Mouse (Mus musculus): ENCODE results near the gene Ash1l. TPM values are rescaled to one million over a fixed set of nuclear protein-coding genes. Genes with fewer than 3 reads are reported as not detected.

The Ash1l gene
- polyA plus RNA-seq, 1 experiment, result 4.7 TPM

DNA sequence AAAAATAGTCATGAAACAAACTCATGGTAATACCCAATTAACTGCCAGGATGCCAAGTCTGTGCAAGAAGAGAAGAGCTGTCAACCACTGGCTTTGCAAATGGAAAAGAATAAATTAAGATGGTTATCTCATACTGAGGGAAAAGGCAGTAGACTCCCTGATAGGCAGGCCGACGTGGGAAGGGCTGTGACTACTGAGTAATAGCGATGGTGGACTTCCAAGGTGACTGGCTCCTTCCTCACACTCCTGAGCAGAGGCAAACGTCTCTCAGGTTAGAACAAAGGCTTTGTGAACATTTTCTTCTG is 152.8 kb downstream of the Ash1l start:
- no peak for TF ChIP-seq USF1 (IDR thresholded peaks at IDR 0.05; ENCODE audit: low read depth)
- no peak for TF ChIP-seq TCF12 (IDR thresholded peaks at IDR 0.05; ENCODE audit: insufficient read depth, poor library complexity, severe bottlenecking)
- no peak for TF ChIP-seq POLR2A (IDR thresholded peaks at IDR 0.05; ENCODE audit: insufficient read length, low read depth)
- TF ChIP-seq MYOG (IDR thresholded peaks at IDR 0.05; ENCODE audit: control insufficient read depth in 1 of 3, insufficient read depth in 1 of 3, insufficient read length in 2 of 3, low read depth in 2 of 3), result no peak
- no peak for TF ChIP-seq MYOD1 (IDR thresholded peaks at IDR 0.05; ENCODE audit: control insufficient read depth in 1 of 3, insufficient read length in 2 of 3, low read depth in 2 of 3)
- no peak for TF ChIP-seq E2F4 (IDR thresholded peaks at IDR 0.05; ENCODE audit: insufficient read depth)
- TF ChIP-seq CEBPB (IDR thresholded peaks at IDR 0.05; ENCODE audit: insufficient read depth, poor library complexity, severe bottlenecking), result no peak
- no peak for TF ChIP-seq REST (IDR thresholded peaks at IDR 0.05; ENCODE audit: insufficient read depth, insufficient read length)
- Histone ChIP-seq H3K4me3 (no peak overlapping the region), H3K79me2 (ENCODE audit: control insufficient read depth, insufficient read depth) (peaks cover 35% of the 10 kb centered on the region), H3K27me3 (ENCODE audit: control insufficient read depth, insufficient read depth, insufficient read length) (no peaks in the 10 kb centered on the region), H3ac (ENCODE audit: control insufficient read depth, insufficient read length) (no peak overlapping the region), H3K36me3 (ENCODE audit: control insufficient read depth, insufficient read depth) (peaks cover 10% of the 10 kb centered on the region), H3K4me2 (ENCODE audit: low read depth) (no peak overlapping the region)

DNA sequence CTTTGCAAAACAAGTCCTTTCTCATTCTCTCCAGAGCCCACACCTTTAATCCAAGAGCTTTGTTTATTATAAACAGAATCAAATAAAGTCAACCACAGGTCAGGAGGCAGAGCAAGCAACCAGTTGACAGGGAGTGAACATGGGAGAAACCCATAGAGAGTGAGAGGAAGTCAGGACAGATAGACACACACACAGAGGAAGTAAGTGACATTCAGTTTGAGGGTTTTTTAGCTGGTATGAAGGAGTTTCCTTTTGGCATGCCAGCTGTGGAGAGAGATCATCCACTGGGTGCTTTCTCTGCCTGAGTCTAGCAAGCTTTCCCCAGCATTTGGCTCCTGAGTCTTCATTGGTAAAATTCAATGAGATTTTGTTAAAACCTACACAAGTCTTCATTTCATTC is 156.5 kb downstream of the Ash1l start:
- Histone ChIP-seq H3ac (ENCODE audit: control insufficient read depth, insufficient read length) (no peak overlapping the region), H3K4me2 (ENCODE audit: low read depth) (no peak overlapping the region), H3K27me3 (ENCODE audit: control insufficient read depth, insufficient read depth, insufficient read length) (no peaks in the 10 kb centered on the region), H3K79me2 (ENCODE audit: control insufficient read depth, insufficient read depth) (no peaks in the 10 kb centered on the region), H3K36me3 (ENCODE audit: control insufficient read depth, insufficient read depth) (no peaks in the 10 kb centered on the region), H3K4me3 (no peak overlapping the region)
- no peak for TF ChIP-seq SRF (IDR thresholded peaks at IDR 0.05; ENCODE audit: control insufficient read depth, insufficient read length, low read depth)
- no peak for TF ChIP-seq MAX (IDR thresholded peaks at IDR 0.05; ENCODE audit: low read depth)
- TF ChIP-seq MYOD1 (IDR thresholded peaks at IDR 0.05; ENCODE audit: control insufficient read depth in 1 of 3, insufficient read length in 2 of 3, low read depth in 2 of 3), result no peak
- no peak for TF ChIP-seq USF1 (IDR thresholded peaks at IDR 0.05; ENCODE audit: low read depth)
- TF ChIP-seq TCF12 (IDR thresholded peaks at IDR 0.05; ENCODE audit: insufficient read depth, poor library complexity, severe bottlenecking), result no peak
- TF ChIP-seq POLR2A (IDR thresholded peaks at IDR 0.05; ENCODE audit: insufficient read length, low read depth), result no peak
- no peak for TF ChIP-seq TCF3 (IDR thresholded peaks at IDR 0.05; ENCODE audit: insufficient read length, low read depth)
- TF ChIP-seq POLR2AphosphoS2 (IDR thresholded peaks at IDR 0.05; ENCODE audit: insufficient read length, low read depth), result no peak
- TF ChIP-seq E2F4 (IDR thresholded peaks at IDR 0.05; ENCODE audit: insufficient read depth), result no peak
- TF ChIP-seq REST (IDR thresholded peaks at IDR 0.05; ENCODE audit: insufficient read depth, insufficient read length), result no peak
- no peak for TF ChIP-seq MYOG (IDR thresholded peaks at IDR 0.05; ENCODE audit: control insufficient read depth in 1 of 3, insufficient read depth in 1 of 3, insufficient read length in 2 of 3, low read depth in 2 of 3)
- TF ChIP-seq CEBPB (IDR thresholded peaks at IDR 0.05; ENCODE audit: insufficient read depth, poor library complexity, severe bottlenecking), result no peak

DNA sequence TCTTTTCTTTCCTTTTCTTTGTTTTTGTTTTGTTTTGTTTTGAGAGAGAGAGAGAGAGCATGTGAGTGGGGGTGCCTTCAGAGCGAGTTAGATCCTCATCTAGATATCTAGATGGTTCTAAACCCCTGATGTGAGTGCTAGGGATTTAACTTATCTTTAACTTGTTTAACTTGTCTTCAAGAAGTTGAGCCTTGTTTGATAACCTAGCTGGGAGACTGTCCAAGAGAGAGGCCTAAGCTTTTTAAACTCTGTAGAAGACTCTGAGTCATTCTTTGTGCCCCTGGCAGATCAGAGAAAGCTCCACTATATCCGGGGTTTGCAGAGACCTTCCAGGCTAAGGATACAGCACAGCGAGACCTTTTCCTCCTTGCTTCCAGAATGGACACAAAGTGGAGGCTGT is 157.1 kb downstream of the Ash1l start:
- TF ChIP-seq REST (IDR thresholded peaks at IDR 0.05; ENCODE audit: insufficient read depth, insufficient read length), result no peak
- no peak for TF ChIP-seq TCF3 (IDR thresholded peaks at IDR 0.05; ENCODE audit: insufficient read length, low read depth)
- no peak for TF ChIP-seq TCF12 (IDR thresholded peaks at IDR 0.05; ENCODE audit: insufficient read depth, poor library complexity, severe bottlenecking)
- no peak for TF ChIP-seq POLR2A (IDR thresholded peaks at IDR 0.05; ENCODE audit: insufficient read length, low read depth)
- no peak for TF ChIP-seq CEBPB (IDR thresholded peaks at IDR 0.05; ENCODE audit: insufficient read depth, poor library complexity, severe bottlenecking)
- TF ChIP-seq MAX (IDR thresholded peaks at IDR 0.05; ENCODE audit: low read depth), result no peak
- TF ChIP-seq MYOD1 (IDR thresholded peaks at IDR 0.05; ENCODE audit: control insufficient read depth in 1 of 3, insufficient read length in 2 of 3, low read depth in 2 of 3), result no peak
- TF ChIP-seq E2F4 (IDR thresholded peaks at IDR 0.05; ENCODE audit: insufficient read depth), result no peak
- TF ChIP-seq POLR2AphosphoS2 (IDR thresholded peaks at IDR 0.05; ENCODE audit: insufficient read length, low read depth), result no peak
- no peak for TF ChIP-seq MYOG (IDR thresholded peaks at IDR 0.05; ENCODE audit: control insufficient read depth in 1 of 3, insufficient read depth in 1 of 3, insufficient read length in 2 of 3, low read depth in 2 of 3)
- no peak for TF ChIP-seq USF1 (IDR thresholded peaks at IDR 0.05; ENCODE audit: low read depth)
- TF ChIP-seq SRF (IDR thresholded peaks at IDR 0.05; ENCODE audit: control insufficient read depth, insufficient read length, low read depth), result no peak
- Histone ChIP-seq H3K27me3 (ENCODE audit: control insufficient read depth, insufficient read depth, insufficient read length) (no peaks in the 10 kb centered on the region), H3ac (ENCODE audit: control insufficient read depth, insufficient read length) (no peak overlapping the region), H3K4me2 (ENCODE audit: low read depth) (no peak overlapping the region), H3K79me2 (ENCODE audit: control insufficient read depth, insufficient read depth) (no peaks in the 10 kb centered on the region), H3K4me3 (no peak overlapping the region), H3K36me3 (ENCODE audit: control insufficient read depth, insufficient read depth) (no peaks in the 10 kb centered on the region)

DNA sequence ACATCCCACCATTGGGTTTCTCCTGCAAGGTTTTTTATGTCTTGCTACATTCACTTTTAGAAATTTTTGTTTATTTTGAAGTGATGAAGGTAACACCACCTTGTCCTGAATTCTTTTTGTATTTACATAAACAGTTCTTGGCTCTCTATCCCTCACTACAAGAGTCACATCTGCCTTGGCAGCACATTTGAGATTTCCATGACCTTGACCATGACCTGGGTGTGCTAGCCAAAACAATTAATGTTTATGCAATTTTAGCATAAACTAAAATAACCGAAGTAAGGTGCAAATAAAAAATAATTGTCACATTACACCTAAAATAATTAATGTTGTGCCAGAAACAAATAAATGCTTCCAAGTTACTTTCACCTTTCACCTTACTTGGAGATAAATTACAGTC is 157.7 kb downstream of the Ash1l start:
- H3K27me3 ChIP-seq (ENCODE audit: control insufficient read depth, insufficient read depth, insufficient read length), result no peaks in the 10 kb centered on the region
- H3K4me2 ChIP-seq (ENCODE audit: low read depth), result no peak overlapping the region

DNA sequence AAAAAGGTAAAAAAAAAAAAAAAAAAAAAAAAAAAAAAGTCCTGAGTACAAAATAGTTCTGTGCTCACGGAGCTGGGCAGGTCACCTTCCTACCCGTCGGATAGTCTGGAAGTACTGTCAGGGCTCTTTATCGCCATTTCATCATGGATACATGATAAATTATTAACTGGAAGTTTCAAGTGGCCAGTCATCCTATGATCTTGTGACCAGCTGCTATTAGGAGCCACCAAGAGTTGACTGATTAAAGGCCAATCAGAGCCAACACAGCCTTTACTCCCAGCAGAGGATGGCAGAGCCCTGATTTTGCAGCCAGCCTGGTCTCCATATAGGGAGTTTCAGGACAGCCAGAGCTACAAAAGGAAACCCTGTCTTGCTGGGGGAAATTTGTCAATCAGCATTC is 162.6 kb downstream of the Ash1l start:
- Histone ChIP-seq H3K36me3 (ENCODE audit: control insufficient read depth, insufficient read depth) (no peaks in the 10 kb centered on the region), H3K27me3 (ENCODE audit: control insufficient read depth, insufficient read depth, insufficient read length) (no peaks in the 10 kb centered on the region), H3K4me2 (ENCODE audit: low read depth) (no peak overlapping the region), H3ac (ENCODE audit: control insufficient read depth, insufficient read length) (no peak overlapping the region), H3K4me3 (no peak overlapping the region), H3K79me2 (ENCODE audit: control insufficient read depth, insufficient read depth) (no peaks in the 10 kb centered on the region)
- TF ChIP-seq MAX (IDR thresholded peaks at IDR 0.05; ENCODE audit: low read depth) (no peak), MYOG (IDR thresholded peaks at IDR 0.05; ENCODE audit: control insufficient read depth in 1 of 3, insufficient read depth in 1 of 3, insufficient read length in 2 of 3, low read depth in 2 of 3) (no peak), POLR2AphosphoS2 (IDR thresholded peaks at IDR 0.05; ENCODE audit: insufficient read length, low read depth) (no peak), SRF (IDR thresholded peaks at IDR 0.05; ENCODE audit: control insufficient read depth, insufficient read length, low read depth) (no peak), REST (IDR thresholded peaks at IDR 0.05; ENCODE audit: insufficient read depth, insufficient read length) (no peak), TCF12 (IDR thresholded peaks at IDR 0.05; ENCODE audit: insufficient read depth, poor library complexity, severe bottlenecking) (no peak), TCF3 (IDR thresholded peaks at IDR 0.05; ENCODE audit: insufficient read length, low read depth) (no peak), CEBPB (IDR thresholded peaks at IDR 0.05; ENCODE audit: insufficient read depth, poor library complexity, severe bottlenecking) (no peak), E2F4 (IDR thresholded peaks at IDR 0.05; ENCODE audit: insufficient read depth) (no peak), POLR2A (IDR thresholded peaks at IDR 0.05; ENCODE audit: insufficient read length, low read depth) (no peak)

More for the DNA sequence above, 157.7 kb downstream of the Ash1l start:
- Histone ChIP-seq H3ac (ENCODE audit: control insufficient read depth, insufficient read length) (no peak overlapping the region), H3K79me2 (ENCODE audit: control insufficient read depth, insufficient read depth) (no peaks in the 10 kb centered on the region), H3K36me3 (ENCODE audit: control insufficient read depth, insufficient read depth) (no peaks in the 10 kb centered on the region), H3K4me3 (no peak overlapping the region)
- TF ChIP-seq USF1 (IDR thresholded peaks at IDR 0.05; ENCODE audit: low read depth), result no peak
- no peak for TF ChIP-seq SRF (IDR thresholded peaks at IDR 0.05; ENCODE audit: control insufficient read depth, insufficient read length, low read depth)
- no peak for TF ChIP-seq CEBPB (IDR thresholded peaks at IDR 0.05; ENCODE audit: insufficient read depth, poor library complexity, severe bottlenecking)
- no peak for TF ChIP-seq TCF3 (IDR thresholded peaks at IDR 0.05; ENCODE audit: insufficient read length, low read depth)
- TF ChIP-seq E2F4 (IDR thresholded peaks at IDR 0.05; ENCODE audit: insufficient read depth), result no peak

Measured in myocyte (in vitro differentiated cells).